In the genomic region with DNA sequence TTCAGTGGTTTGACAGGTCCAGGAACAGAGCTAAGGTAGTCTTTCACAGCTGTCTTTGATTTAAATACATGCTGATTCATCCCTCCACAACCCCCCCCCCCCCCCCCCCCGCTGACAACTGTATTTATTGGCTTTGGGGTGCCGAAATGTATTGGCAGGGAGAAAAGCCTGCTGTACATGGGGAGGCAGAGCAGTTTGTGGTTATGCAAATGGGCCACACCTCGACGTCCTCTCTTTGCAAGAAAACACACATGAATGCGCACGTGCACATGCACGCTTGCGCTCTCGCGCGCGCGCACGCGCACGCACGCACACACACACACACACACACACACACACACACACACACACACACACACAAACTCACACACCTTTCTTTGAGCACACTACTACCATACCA, we compare ENCODE assay signal across 10 mouse cellular contexts. TPM values are rescaled to one million over a fixed set of nuclear protein-coding genes. Genes with fewer than 3 reads are reported as not detected.
DNase-seq lines count a peak whose midpoint lies in the region; ATAC-seq and TF ChIP-seq lines count a peak whose summit lies in the region.
"Had no signal": no experiment of that assay in that cellular context is flagged by ENCODE, and none has a peak within 500 bp of the region (broad histone marks: within the 10 kb centered on the region; RNA-seq: fewer than 3 reads in every experiment).

No protein-coding gene starts in this region.

- WGBS in heart, embryonic 12.5 days: 47% methylated on average over 15 of the region's 17 CpGs
- WGBS in spleen, adult 2 months: 15% methylated on average over 16 of the region's 17 CpGs

- H3K4me2 ChIP-seq in heart, embryonic 12.5 days: peak overlapping the region; percentile 39

- no peak for TF ChIP-seq POLR2A in spleen, adult 2 months (IDR thresholded peaks at IDR 0.05; ENCODE audit: low read depth, low read length)

- H3K4me3 ChIP-seq in heart, embryonic 12.5 days: 0 out of 2 replicates have a peak overlapping the region, but pooled peaks have one; percentile 7
- H3K4me3 ChIP-seq in spleen, adult 2 months (ENCODE audit: extremely low read depth, insufficient read depth, insufficient read length): peak overlapping the region; percentile 28; the same call in 1 of the 2 replicates

- TF ChIP-seq CTCF in spleen, adult 2 months (IDR thresholded peaks at IDR 0.05; ENCODE audit: extremely low read depth, insufficient read depth, insufficient read length, insufficient replicate concordance): no peak

- H3K9ac ChIP-seq in heart, embryonic 12.5 days: no peak overlapping the region

- H3K9me3 ChIP-seq in heart, embryonic 12.5 days (replicated peaks): no peaks in the 10 kb centered on the region

- no peaks in the 10 kb centered on the region for H3K36me3 ChIP-seq in heart, embryonic 12.5 days
- no peaks in the 10 kb centered on the region for H3K36me3 ChIP-seq in spleen, adult 2 months (ENCODE audit: control insufficient read depth, insufficient read depth, low read length)

- ATAC-seq in heart, embryonic 12.5 days (ENCODE audit: insufficient number of reproducible peaks, low FRiP score): no peak
- peak; percentile 66 for ATAC-seq in megakaryocyte progenitor cell, adult 5-6 weeks (replicated peaks; ENCODE audit: poor library complexity)
- ATAC-seq in cerebellum, adult (ENCODE audit: insufficient number of reproducible peaks, low FRiP score, low TSS enrichment): no peak

- H3K27ac ChIP-seq in heart, embryonic 12.5 days (ENCODE audit: poor library complexity, severe bottlenecking): no peak overlapping the region
- H3K27ac ChIP-seq in spleen, adult 2 months (ENCODE audit: insufficient read depth, low read length): no peak overlapping the region

- no peaks in the 10 kb centered on the region for H3K4me1 ChIP-seq in heart, embryonic 12.5 days (replicated peaks)
- H3K4me1 ChIP-seq in spleen, adult 2 months (ENCODE audit: control insufficient read depth, insufficient read depth, insufficient read length): no peaks in the 10 kb centered on the region

- no peak for DNase-seq in heart, postnatal 4 days
- peak; percentile 33 to 41 for DNase-seq in spleen, adult 2 months (ENCODE audit: low read depth in 1 of 2, low spot score in 2 of 2)
- DNase-seq in spleen, postnatal 4 days (ENCODE audit: low spot score in 2 of 2): no peak
- DNase-seq in cerebellum, adult 9-11 months: no peak
- no peak for DNase-seq in kidney, postnatal 10 days
- DNase-seq: adrenal gland, postnatal 14 days; lung, postnatal 36 days had no signal

- H3K27me3 ChIP-seq in heart, embryonic 12.5 days (replicated peaks): no peaks in the 10 kb centered on the region
- no peaks in the 10 kb centered on the region for H3K27me3 ChIP-seq in spleen, adult 2 months (ENCODE audit: control insufficient read depth, insufficient read depth, low read length)

RNA-seq across cellular contexts. Expression of a gene that starts 58.5 kb away (rescaled TPM):
- polyA plus RNA-seq in heart, embryonic 12.5 days (2016; fragmentation: Nextera tagmentation; extraction: Ambion mirVana): not detected in 2 replicates
- not detected for total RNA-seq in heart, postnatal 4 days (2021)
- polyA plus RNA-seq in spleen, adult 2 months (2012; rRNA removed): 0.07 and 0.20 TPM in 2 replicates
- total RNA-seq in megakaryocyte progenitor cell, adult 5-6 weeks (2015): 0.61 and 1.2 TPM in 2 replicates
- total RNA-seq in megakaryocyte progenitor cell, adult 5-6 weeks (2017): 0.62 TPM in 1 of 2 replicates, not detected in the other
- total RNA-seq: adrenal gland, postnatal 14 days had no signal

Comparison
In these comparisons a context has a peak if more than half of its experiments do, and no peak if none do; other contexts are left out.
1. DNase-seq: peak in spleen, adult 2 months (2 of 2); none in heart, postnatal 4 days (single experiment), spleen, postnatal 4 days (0 of 2), cerebellum, adult 9-11 months (single experiment) and kidney, postnatal 10 days (single experiment).